Mouse (Mus musculus) cerebellum, adult 2 months (tissue): Measurements from ENCODE around the gene Foxn1.

Source experiments
- CTCF ChIP-seq: fragments of 200-500 bp; IDR thresholded peaks from 2 replicates; pipeline ENCODE4 v1.5.1; 2011; ENCODE audit warnings: low read depth, mild to moderate bottlenecking, control low read depth, low read length, moderate library complexity, borderline replicate concordance; ENCODE audit not compliant: insufficient read depth
- POLR2A ChIP-seq: fragments of 200-500 bp; IDR thresholded peaks from 2 replicates; pipeline ENCODE4 v1.6.1; 2011; ENCODE audit warnings: low read length, control low read depth, borderline replicate concordance; ENCODE audit not compliant: insufficient read depth

DNA sequence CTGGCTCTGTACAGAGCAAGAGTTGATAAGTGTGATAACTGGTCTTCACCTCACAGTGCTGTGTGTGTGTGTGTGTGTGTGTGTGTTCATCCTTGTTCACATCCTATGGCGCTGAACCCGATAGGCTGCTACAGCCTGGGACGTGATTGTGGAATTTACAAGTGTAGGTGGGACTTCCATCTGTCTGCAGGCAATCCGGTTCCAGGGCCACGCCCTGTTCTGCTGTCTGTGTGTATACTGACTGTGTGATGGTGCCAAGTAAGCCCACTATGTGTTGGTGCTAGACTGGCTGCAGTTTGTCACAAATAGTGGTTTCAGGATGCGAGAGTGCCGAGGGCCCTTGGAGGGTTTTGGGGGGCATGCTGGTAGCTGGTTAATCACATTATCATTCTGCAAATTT, 4.1 kb downstream of the Foxn1 start:
- no peak for TF ChIP-seq CTCF
- TF ChIP-seq POLR2A: no peak
